Mouse (Mus musculus) layer of hippocampus, postnatal 36 days (tissue): Measurements from ENCODE around the gene Rab17. TPM values are rescaled to one million over a fixed set of nuclear protein-coding genes. Genes with fewer than 3 reads are reported as not detected.

Experiments used
- DNase-seq, 2 experiments: peaks; one replicate each; pipeline ENCODE4 v3.0.0; 2022
- total RNA-seq, 2 experiments: library from RNA; stranded (reverse); gene quantifications; 2 replicates each; pipeline ENCODE4 v1.2.3; 2021

The Rab17 gene
- not detected for total RNA-seq

DNA sequence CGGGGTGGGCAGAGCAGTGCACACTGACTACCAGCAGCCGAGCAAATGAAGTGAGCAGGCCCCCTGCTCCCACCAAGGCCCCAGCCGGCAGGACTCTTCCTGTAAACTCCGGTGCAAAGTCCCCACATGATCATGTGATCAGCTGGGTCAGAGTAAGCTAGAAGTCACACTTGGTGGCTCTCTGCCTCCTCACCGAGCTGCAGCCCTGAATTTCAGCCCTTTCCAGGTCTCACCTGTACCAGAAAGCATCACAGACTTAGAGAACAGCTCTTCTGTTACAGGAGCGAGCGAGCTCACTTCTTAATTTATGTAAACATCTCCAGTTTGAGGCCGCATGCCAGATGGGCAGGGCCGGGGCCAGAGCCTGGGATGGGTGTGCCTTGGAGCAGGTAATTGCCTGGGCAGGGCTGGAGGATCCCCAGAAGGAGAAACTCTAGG is at the start of gene Rab17:
Gene Rab17, minus strand, starts transcription at position 315 of the 438 bp plus-strand sequence.
- no peak for DNase-seq

- DNase-seq = no peak
Observed at GRCm38 (mm10) chr1:91017111-91017758, 47.8 kb upstream of the Rab17 start.

GRCm38 (mm10) chr1:91015571-91015970 is 46.1 kb upstream of the Rab17 start:
- DNase-seq = no peak

- DNase-seq = no peak
Observed at GRCm38 (mm10) chr1:91013803-91014202, 44.3 kb upstream of the Rab17 start.

DNA sequence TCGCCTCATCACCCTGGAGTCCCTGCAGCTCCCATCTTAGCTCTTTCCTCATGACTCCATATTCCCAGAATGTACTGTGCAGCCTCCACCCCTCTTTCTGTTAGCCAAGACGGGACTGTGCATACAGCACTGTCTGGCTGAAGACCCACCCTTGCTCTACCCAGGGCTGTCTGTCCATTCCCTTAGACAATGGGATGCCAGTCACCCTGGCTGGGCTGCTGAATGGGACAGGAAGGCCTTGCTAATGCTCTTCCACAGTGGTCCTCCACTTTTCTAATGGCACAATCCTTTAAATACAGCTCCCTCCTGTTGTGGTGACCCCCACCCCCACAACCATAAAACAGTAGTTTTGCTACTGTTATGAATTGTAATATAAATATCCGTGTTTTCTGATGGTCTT is 41.9 kb upstream of the Rab17 start:
- no peak for DNase-seq

DNA sequence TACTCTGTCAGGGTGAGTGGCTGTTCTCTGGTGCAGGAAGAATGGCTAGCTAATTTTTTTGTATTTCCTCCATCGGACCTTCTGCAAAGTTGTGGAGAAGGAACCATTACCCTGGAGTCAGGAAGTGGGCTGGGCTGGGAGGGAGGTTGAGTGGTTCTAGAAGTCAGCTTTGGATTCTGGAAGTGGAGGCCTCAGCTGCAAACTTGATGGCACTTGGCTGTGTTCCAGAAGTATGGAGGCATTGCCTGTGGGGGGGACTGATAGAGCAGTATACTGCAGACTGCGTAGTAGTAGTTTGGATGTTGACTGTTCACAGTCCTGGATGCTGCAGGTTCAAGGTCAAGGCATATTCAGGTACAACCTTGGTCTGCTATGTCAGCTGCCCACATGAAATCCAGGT is 41.3 kb upstream of the Rab17 start:
- DNase-seq = no peak

DNA sequence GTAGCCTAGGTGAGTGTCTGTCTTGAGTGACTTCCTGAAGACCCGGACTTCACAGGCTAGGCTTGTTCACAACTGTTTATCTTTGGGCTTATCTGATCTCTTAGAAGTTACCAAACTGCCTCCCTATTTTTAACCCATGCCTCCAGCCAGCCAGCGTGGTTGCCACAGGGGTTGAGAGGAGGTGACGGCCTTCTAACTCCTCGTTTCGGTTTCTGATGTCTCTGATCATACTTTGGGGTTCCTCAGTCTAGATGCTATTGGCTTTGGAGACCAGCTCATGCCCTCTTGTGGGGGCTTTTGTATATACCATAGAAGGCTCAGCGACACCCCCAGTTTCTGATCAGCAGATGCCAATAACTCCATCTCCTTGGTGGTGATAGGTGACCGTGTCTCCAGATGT is 40.8 kb upstream of the Rab17 start:
- DNase-seq = no peak

DNA sequence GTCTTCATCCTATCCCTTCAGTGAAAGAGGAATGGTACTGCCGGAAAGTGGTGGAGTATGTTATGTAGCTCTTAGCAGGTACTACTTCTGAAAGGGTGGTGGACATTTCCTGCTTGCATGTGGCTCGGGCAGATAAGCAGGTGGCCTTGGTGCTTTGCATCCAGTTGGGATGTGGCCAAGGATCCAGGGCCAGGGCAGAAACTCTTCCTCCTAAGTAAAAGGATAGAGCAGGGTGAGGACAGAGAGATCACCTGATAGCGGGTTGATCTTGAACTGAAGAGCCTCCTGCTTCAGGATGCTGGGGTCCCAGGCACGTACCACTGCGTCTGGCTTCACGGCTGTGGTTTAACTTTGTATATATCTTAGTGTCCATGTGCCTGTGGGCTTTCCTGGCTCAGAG is 39.8 kb upstream of the Rab17 start:
- no peak for DNase-seq

GRCm38 (mm10) chr1:91008746-91009145 is 39.3 kb upstream of the Rab17 start:
- no peak for DNase-seq

DNA sequence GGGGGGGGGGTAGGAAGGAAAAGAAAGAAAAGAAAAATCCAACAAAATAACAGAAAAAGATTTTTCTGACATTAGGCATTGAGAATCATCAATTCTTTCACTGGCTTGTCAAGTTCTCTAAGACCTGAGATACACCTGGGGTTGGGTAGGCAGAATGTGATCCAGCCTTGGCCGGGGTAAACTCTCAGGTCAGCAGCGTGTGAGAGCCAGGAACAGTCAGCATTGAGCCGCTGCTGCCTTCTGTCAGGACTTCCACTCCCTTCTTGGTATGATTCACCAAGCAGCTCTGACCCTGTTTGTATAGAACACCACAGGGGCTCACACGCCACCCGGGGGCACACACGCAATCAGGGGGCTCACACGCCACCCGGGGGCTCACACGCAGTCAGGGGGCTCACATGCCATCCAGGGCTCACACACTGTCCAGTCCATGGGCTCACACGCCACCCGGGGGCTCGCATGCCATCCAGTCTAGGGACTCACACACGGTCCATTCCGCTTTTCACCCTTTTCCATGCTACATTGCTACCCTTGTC is 38.8 kb upstream of the Rab17 start:
- DNase-seq = no peak

DNA sequence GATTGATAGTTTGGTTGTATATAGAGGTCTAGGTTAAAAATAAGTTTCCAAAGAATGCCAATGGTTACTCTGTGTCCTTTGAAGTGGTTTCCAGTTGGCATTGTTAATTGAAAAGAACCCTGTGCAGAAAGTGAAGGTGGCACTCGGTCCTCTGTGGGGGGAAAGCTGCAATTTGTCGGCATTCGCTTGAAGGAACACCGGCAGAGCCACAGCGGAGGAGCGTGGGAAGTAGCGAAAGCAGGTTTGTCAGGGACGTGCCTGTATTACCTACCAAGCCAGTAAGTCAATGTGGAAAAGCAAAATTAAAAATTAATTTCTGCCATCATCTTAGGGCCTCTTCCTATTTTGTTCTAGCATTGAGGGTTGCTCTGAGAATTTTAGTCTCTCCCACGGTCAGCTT is 37.2 kb upstream of the Rab17 start:
- no peak for DNase-seq

DNA sequence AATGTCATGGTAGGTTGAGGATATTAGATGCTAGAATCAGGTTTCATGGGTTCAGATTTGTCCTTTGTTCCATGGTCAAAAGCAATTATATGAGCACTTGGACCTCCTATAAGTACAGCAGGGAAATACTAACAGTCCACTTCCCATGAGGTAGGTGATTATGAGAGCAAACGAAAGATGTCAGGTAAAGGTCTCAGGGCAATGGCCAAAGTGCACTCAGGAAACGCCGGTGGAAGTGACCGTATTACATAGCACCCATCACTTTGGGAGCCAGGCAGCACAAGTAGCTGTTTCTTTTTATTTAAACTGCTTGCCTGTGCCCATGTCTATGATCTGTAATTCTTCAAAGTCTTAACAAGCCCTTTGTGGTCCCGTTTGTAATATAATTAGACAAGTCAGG is 36.6 kb upstream of the Rab17 start:
- no peak for DNase-seq

GRCm38 (mm10) chr1:91003522-91004253 is 34.2 kb upstream of the Rab17 start:
- DNase-seq = no peak

DNA sequence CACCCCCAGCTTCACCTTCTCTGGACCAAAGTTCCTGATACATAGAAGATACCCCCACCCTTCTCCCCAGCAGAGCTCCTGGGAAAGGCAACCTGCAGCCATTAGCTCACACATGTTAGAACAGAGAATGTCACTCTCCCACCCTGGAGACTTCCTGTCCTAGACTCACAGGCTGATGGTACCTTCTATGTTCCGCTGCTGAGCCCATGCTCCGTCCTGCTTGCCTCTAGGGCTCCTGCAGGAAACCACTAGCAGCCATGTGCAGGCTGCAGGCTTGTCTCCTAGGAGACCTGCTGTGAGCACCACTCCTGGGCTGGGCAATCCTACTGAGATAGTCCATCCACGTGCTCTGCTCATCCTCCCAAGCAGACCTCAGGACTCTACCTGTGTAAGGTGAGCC is 33.2 kb upstream of the Rab17 start:
- no peak for DNase-seq

DNA sequence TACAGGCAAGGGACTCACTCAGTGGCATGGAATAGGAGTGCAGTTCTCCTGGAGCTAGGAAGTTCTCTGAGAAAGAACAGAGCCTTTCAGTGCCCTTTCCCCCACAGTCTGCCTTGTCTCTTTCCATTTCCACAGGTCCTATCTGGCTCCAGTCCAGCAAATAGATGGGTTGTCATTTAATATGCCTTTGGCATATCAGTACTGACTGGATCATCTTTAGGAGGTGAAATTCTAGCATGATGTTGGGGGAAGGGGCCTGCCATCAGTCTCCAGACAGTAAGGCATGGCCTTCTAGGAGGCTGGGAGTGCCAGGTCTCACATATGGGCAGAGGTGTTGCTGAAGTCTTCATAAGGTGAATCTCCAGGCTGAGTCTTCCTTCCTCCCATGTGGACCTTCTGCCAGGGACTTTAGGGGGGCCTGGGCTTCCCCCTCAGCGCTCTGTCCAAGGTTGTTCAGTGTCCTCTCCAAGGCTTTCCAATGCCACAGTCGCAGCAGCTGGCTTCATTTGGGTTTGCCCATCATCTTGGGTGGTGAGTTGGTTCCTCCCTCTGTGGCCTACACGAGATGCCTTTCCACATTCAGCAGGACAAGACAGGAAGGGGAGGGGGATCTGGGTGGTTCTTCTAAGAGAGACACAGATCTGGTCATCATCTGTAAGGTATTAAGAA is 32.5 kb upstream of the Rab17 start:
- DNase-seq = no peak

GRCm38 (mm10) chr1:91001101-91001500 is 31.6 kb upstream of the Rab17 start:
- no peak for DNase-seq

- no peak for DNase-seq
Observed at GRCm38 (mm10) chr1:90999911-91000601, 30.6 kb upstream of the Rab17 start.

DNA sequence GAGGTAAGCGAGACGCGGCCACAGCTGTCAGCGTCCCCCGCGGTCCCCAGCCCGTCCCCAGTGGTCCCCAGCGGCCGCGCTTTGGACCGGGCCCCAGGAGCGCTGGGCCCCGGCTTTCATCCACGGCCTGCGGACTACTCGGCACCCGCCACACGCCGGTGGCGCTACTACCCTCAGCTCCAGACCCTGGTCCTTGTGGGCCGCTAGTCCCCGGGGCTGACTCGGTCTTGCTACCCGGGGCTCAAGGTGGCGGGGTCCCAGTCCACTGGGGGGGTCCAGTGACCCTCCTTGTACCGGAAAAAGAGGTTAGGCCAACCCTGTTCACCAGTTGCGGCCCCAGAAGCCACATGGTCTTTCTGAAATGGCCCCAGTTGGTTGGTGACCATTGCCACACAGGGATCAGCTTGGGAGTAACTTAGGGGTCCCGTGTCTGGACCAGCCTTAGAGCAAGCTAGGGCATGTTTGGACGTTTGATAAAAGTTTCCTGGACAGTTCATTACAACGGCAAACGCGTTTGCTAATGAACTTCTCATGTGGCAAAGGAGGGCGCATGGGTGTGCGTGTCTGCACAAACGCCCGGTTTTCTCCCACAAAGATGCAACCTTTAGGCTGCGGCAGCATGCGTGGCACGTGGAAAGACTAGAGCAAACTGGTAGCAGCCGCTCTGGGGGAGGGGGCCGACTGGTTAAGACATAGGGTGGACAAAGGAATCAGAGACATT is 29.6 kb upstream of the Rab17 start:
- no peak for DNase-seq

DNA sequence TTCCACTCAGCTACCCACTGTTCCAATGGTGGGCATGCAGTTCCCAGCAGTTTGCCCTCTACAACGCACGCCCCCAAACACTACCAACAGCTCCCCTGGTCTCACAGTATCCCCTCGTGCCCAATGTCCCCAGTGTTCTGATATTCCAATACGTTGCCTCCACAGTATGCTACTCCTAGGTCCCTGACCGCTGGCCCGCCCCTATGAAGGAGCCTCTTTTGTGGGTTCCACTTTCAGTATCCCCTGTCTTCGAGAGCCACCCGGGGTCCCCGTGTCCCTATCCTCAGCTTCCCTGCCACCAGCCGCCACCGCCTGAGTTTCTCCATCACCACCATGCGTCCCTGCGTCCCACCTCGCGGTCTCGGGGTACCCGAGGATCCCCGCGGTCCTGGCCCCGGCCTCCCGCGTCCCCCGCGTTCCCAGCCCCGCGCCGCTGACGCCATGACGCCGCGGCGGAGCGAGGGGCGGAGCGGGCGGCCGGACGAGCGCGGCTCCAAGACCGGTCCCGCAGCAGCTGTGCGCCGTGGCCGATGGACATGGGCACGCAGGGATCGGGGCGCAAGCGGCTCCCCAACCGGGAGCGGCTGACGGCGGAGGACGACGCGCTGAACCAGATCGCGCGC is 28.9 kb upstream of the Rab17 start, which contains the start of gene Lrrfip1:
Gene Lrrfip1, plus strand, starts transcription at position 470 of the 623 bp plus-strand sequence.
- DNase-seq = peak; percentile 66 to 70

DNA sequence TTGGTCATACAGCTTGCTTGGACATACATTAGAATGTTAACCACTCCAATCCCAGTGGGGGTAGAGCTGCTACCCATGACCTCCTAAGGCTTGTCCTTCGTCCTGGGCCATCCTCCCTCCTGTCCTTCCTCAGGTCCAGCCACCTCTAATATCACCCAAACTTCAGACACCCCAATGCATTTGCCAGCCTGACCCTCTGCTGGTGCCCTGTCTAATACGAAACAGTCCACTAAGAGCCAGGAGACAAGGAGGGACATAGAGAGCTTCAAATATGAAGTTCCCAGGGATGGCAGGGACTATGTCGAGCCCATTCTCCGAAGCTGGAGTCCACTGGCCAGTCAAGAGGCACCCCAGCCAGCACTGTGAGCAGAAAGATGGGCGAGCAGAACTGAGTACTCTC is 28.2 kb upstream of the Rab17 start:
- DNase-seq = no peak

GRCm38 (mm10) chr1:90997136-90997535 is 27.7 kb upstream of the Rab17 start:
- no peak for DNase-seq

- DNase-seq = no peak
Observed at GRCm38 (mm10) chr1:90995916-90996315, 26.5 kb upstream of the Rab17 start.
